Mouse (Mus musculus): ENCODE data around the gene Gck. TPM values are rescaled to one million over a fixed set of nuclear protein-coding genes. Genes with fewer than 3 reads are reported as not detected.
"Not testable (repeated sequence)": the region's sequence is repeated elsewhere in the genome, so short reads cannot be mapped to it uniquely, and the experiment has no call there.

Gck gene
- polyA plus RNA-seq, 1 experiment from 2014 or later: 2.3 TPM

GRCm38 (mm10) chr11:5952501-5952900 is 2.6 kb upstream of the Gck start:
- Histone ChIP-seq H3K9me3 (ENCODE audit: control insufficient read depth, low read length) (no peaks in the 10 kb centered on the region), H3K4me2 (ENCODE audit: low read length) (no peak overlapping the region), H3K4me1 (replicated peaks; ENCODE audit: control insufficient read depth, insufficient read depth, low read length) (peaks cover 17% of the 10 kb centered on the region), H3K9ac (ENCODE audit: low read length) (no peak overlapping the region), H3K36me3 (ENCODE audit: control insufficient read depth, insufficient read depth, low read length) (no peaks in the 10 kb centered on the region), H3K27ac (ENCODE audit: low read depth) (no peak overlapping the region), H3K4me3 (ENCODE audit: low read depth, low read length) (no peak overlapping the region), H3K27me3 (replicated peaks; ENCODE audit: control insufficient read depth, insufficient read depth, low read length) (no peaks in the 10 kb centered on the region)
- ATAC-seq (replicated peaks; ENCODE audit: low FRiP score, low TSS enrichment, low read depth) (no peak), DNase-seq (ENCODE audit: low spot score) (peak; percentile 51)
- WGBS: 53% methylated on average over 5 of the region's 5 CpGs

GRCm38 (mm10) chr11:5948546-5949250 is 1.2 kb downstream of the Gck start:
- Histone ChIP-seq H3K27me3 (replicated peaks; ENCODE audit: control insufficient read depth, insufficient read depth, low read length) (no peaks in the 10 kb centered on the region), H3K9ac (ENCODE audit: low read length) (no peak overlapping the region), H3K4me2 (ENCODE audit: low read length) (no peak overlapping the region), H3K4me3 (ENCODE audit: low read depth, low read length) (no peak overlapping the region), H3K9me3 (ENCODE audit: control insufficient read depth, low read length) (no peaks in the 10 kb centered on the region), H3K4me1 (replicated peaks; ENCODE audit: control insufficient read depth, insufficient read depth, low read length) (peaks cover 6% of the 10 kb centered on the region; the same call in 1 of the 2 replicates), H3K36me3 (ENCODE audit: control insufficient read depth, insufficient read depth, low read length) (no peaks in the 10 kb centered on the region), H3K27ac (ENCODE audit: low read depth) (no peak overlapping the region)
- no peak for ATAC-seq (replicated peaks; ENCODE audit: low FRiP score, low TSS enrichment, low read depth)
- 57% methylated on average over 8 of the region's 10 CpGs for WGBS
- peak; percentile 48 for DNase-seq (ENCODE audit: low spot score)

GRCm38 (mm10) chr11:5947796-5948195 is 2.1 kb downstream of the Gck start:
- H3K4me1 ChIP-seq (replicated peaks; ENCODE audit: control insufficient read depth, insufficient read depth, low read length): peaks cover 6% of the 10 kb centered on the region; the same call in 1 of the 2 replicates
- ATAC-seq (replicated peaks; ENCODE audit: low FRiP score, low TSS enrichment, low read depth) (no peak), DNase-seq (ENCODE audit: low spot score) (peak; percentile 53)
- 37% methylated on average over 4 of the region's 4 CpGs for WGBS
- no peak overlapping the region for H3K4me2 ChIP-seq (ENCODE audit: low read length)
- no peaks in the 10 kb centered on the region for H3K27me3 ChIP-seq (replicated peaks; ENCODE audit: control insufficient read depth, insufficient read depth, low read length)
- H3K27ac ChIP-seq (ENCODE audit: low read depth): no peak overlapping the region
- H3K4me3 ChIP-seq (ENCODE audit: low read depth, low read length): no peak overlapping the region
- no peaks in the 10 kb centered on the region for H3K9me3 ChIP-seq (ENCODE audit: control insufficient read depth, low read length)
- no peaks in the 10 kb centered on the region for H3K36me3 ChIP-seq (ENCODE audit: control insufficient read depth, insufficient read depth, low read length)
- H3K9ac ChIP-seq (ENCODE audit: low read length): no peak overlapping the region

GRCm38 (mm10) chr11:5945096-5945495 is 4.8 kb downstream of the Gck start:
- Histone ChIP-seq H3K9ac (ENCODE audit: low read length) (no peak overlapping the region), H3K27me3 (replicated peaks; ENCODE audit: control insufficient read depth, insufficient read depth, low read length) (no peaks in the 10 kb centered on the region), H3K4me2 (ENCODE audit: low read length) (no peak overlapping the region), H3K36me3 (ENCODE audit: control insufficient read depth, insufficient read depth, low read length) (no peaks in the 10 kb centered on the region), H3K4me1 (replicated peaks; ENCODE audit: control insufficient read depth, insufficient read depth, low read length) (peaks cover 6% of the 10 kb centered on the region; the same call in 1 of the 2 replicates), H3K9me3 (ENCODE audit: control insufficient read depth, low read length) (no peaks in the 10 kb centered on the region), H3K27ac (ENCODE audit: low read depth) (no peak overlapping the region), H3K4me3 (ENCODE audit: low read depth, low read length) (no peak overlapping the region)
- WGBS: 62% methylated on average over 2 of the region's 2 CpGs
- DNase-seq (ENCODE audit: low spot score) (peak; percentile 43), ATAC-seq (replicated peaks; ENCODE audit: low FRiP score, low TSS enrichment, low read depth) (no peak)

- Histone ChIP-seq H3K9ac (ENCODE audit: low read length) (no peak overlapping the region), H3K27ac (ENCODE audit: low read depth) (no peak overlapping the region), H3K36me3 (ENCODE audit: control insufficient read depth, insufficient read depth, low read length) (no peaks in the 10 kb centered on the region), H3K4me2 (ENCODE audit: low read length) (no peak overlapping the region), H3K4me1 (replicated peaks; ENCODE audit: control insufficient read depth, insufficient read depth, low read length) (peaks cover 2% of the 10 kb centered on the region; the same call in 1 of the 2 replicates), H3K27me3 (replicated peaks; ENCODE audit: control insufficient read depth, insufficient read depth, low read length) (no peaks in the 10 kb centered on the region), H3K4me3 (ENCODE audit: low read depth, low read length) (no peak overlapping the region), H3K9me3 (ENCODE audit: control insufficient read depth, low read length) (no peaks in the 10 kb centered on the region)
- 74% methylated on average over 6 of the region's 6 CpGs for WGBS
- no peak for ATAC-seq (replicated peaks; ENCODE audit: low FRiP score, low TSS enrichment, low read depth)
- DNase-seq (ENCODE audit: low spot score): peak; percentile 9
These were observed 6.9 kb downstream of the Gck start for GRCm38 (mm10) chr11:5942966-5943365.

GRCm38 (mm10) chr11:5934531-5934930 is 15.3 kb downstream of the Gck start:
- DNase-seq (ENCODE audit: low spot score): peak; percentile 23
- H3K4me3 ChIP-seq (ENCODE audit: low read depth, low read length); H3K9me3 ChIP-seq (ENCODE audit: control insufficient read depth, low read length); ATAC-seq (replicated peaks; ENCODE audit: low FRiP score, low TSS enrichment, low read depth); H3K27me3 ChIP-seq (replicated peaks; ENCODE audit: control insufficient read depth, insufficient read depth, low read length); H3K4me2 ChIP-seq (ENCODE audit: low read length); H3K9ac ChIP-seq (ENCODE audit: low read length); H3K27ac ChIP-seq (ENCODE audit: low read depth); H3K4me1 ChIP-seq (replicated peaks; ENCODE audit: control insufficient read depth, insufficient read depth, low read length); H3K36me3 ChIP-seq (ENCODE audit: control insufficient read depth, insufficient read depth, low read length): not testable (repeated sequence)
- WGBS: 95% methylated on average over 11 of the region's 11 CpGs

GRCm38 (mm10) chr11:5931947-5932346 is 17.9 kb downstream of the Gck start:
- H3K9ac ChIP-seq (ENCODE audit: low read length); H3K4me3 ChIP-seq (ENCODE audit: low read depth, low read length); ATAC-seq (replicated peaks; ENCODE audit: low FRiP score, low TSS enrichment, low read depth); H3K27ac ChIP-seq (ENCODE audit: low read depth); H3K9me3 ChIP-seq (ENCODE audit: control insufficient read depth, low read length); H3K4me2 ChIP-seq (ENCODE audit: low read length); H3K4me1 ChIP-seq (replicated peaks; ENCODE audit: control insufficient read depth, insufficient read depth, low read length); H3K36me3 ChIP-seq (ENCODE audit: control insufficient read depth, insufficient read depth, low read length); H3K27me3 ChIP-seq (replicated peaks; ENCODE audit: control insufficient read depth, insufficient read depth, low read length); DNase-seq (ENCODE audit: low spot score): not testable (repeated sequence)
- 91% methylated on average over 6 of the region's 6 CpGs for WGBS

GRCm38 (mm10) chr11:5930578-5930977 is 19.3 kb downstream of the Gck start:
- Histone ChIP-seq H3K9ac (ENCODE audit: low read length) (no peak overlapping the region), H3K4me2 (ENCODE audit: low read length) (no peak overlapping the region), H3K4me3 (ENCODE audit: low read depth, low read length) (no peak overlapping the region), H3K4me1 (replicated peaks; ENCODE audit: control insufficient read depth, insufficient read depth, low read length) (no peaks in the 10 kb centered on the region), H3K9me3 (ENCODE audit: control insufficient read depth, low read length) (0 out of 2 replicates have a peak, but pooled peaks cover 3% of the 10 kb centered on the region), H3K27ac (ENCODE audit: low read depth) (no peak overlapping the region), H3K27me3 (replicated peaks; ENCODE audit: control insufficient read depth, insufficient read depth, low read length) (no peaks in the 10 kb centered on the region), H3K36me3 (ENCODE audit: control insufficient read depth, insufficient read depth, low read length) (no peaks in the 10 kb centered on the region)
- DNase-seq (ENCODE audit: low spot score) (no peak), ATAC-seq (replicated peaks; ENCODE audit: low FRiP score, low TSS enrichment, low read depth) (no peak)
- WGBS: 82% methylated on average over 1 of the region's 1 CpGs

- H3K9ac ChIP-seq (ENCODE audit: low read length): no peak overlapping the region
- 86% methylated on average over 3 of the region's 3 CpGs for WGBS
- DNase-seq (ENCODE audit: low spot score): no peak
- H3K27me3 ChIP-seq (replicated peaks; ENCODE audit: control insufficient read depth, insufficient read depth, low read length): no peaks in the 10 kb centered on the region
- no peak for ATAC-seq (replicated peaks; ENCODE audit: low FRiP score, low TSS enrichment, low read depth)
- H3K4me2 ChIP-seq (ENCODE audit: low read length): no peak overlapping the region
- no peaks in the 10 kb centered on the region for H3K4me1 ChIP-seq (replicated peaks; ENCODE audit: control insufficient read depth, insufficient read depth, low read length)
- no peaks in the 10 kb centered on the region for H3K9me3 ChIP-seq (ENCODE audit: control insufficient read depth, low read length)
- H3K27ac ChIP-seq (ENCODE audit: low read depth): no peak overlapping the region
- no peak overlapping the region for H3K4me3 ChIP-seq (ENCODE audit: low read depth, low read length)
- H3K36me3 ChIP-seq (ENCODE audit: control insufficient read depth, insufficient read depth, low read length): no peaks in the 10 kb centered on the region
These were observed 23.1 kb downstream of the Gck start for GRCm38 (mm10) chr11:5926696-5927220.
